Mouse (Mus musculus) CH12.LX (cell line): ENCODE measurements around the gene Fez2. TPM values are rescaled to one million over a fixed set of nuclear protein-coding genes. Genes with fewer than 3 reads are reported as not detected.

ENCODE experiments used
- DNase-seq: peaks from one replicate; pipeline ENCODE4 v3.0.0-alpha.2; 2013; ENCODE audit errors: extremely low read depth
- H3K27ac ChIP-seq: 2 replicates; pipeline ENCODE4 v1.5.1; 2012; ENCODE audit warnings: low read depth, mild to moderate bottlenecking, control low read depth, moderate library complexity; ENCODE audit not compliant: insufficient read depth
- H3K27me3 ChIP-seq: replicated peaks from 2 replicates; pipeline ENCODE3; 2012; ENCODE audit warnings: inconsistent platforms
- H3K36me3 ChIP-seq, 2 experiments: replicated peaks in 1 of 2; 2 replicates each; pipeline versions ENCODE3 to v1.6.1; 2012; ENCODE audit warnings: inconsistent platforms in 1 of 2, low read length in 1 of 2, mild to moderate bottlenecking in 1 of 2, mixed read lengths in 1 of 2, moderate library complexity in 1 of 2; ENCODE audit not compliant: control insufficient read depth in 1 of 2, insufficient read depth in 1 of 2
- H3K4me1 ChIP-seq, 2 experiments: 2 replicates each; pipeline ENCODE4 v1.6.1; 2012; ENCODE audit warnings: inconsistent platforms in 1 of 2, moderate library complexity in 1 of 2; ENCODE audit not compliant: insufficient read depth in 2 of 2, control insufficient read depth in 1 of 2
- H3K4me2 ChIP-seq: 2 replicates; pipeline ENCODE4 v1.6.1; 2012; ENCODE audit warnings: low read depth, mild to moderate bottlenecking, control low read depth; ENCODE audit not compliant: poor library complexity, insufficient read depth, severe bottlenecking
- H3K4me3 ChIP-seq, 3 experiments: fragments of 150-350 bp in 1 of 3; sonication (generic) in 1 of 3; replicated peaks in 1 of 3; 2 replicates each; pipeline versions ENCODE3 to v1.5.1; 2011 to 2012; ENCODE audit warnings: low read depth in 2 of 3, low read length in 2 of 3, mild to moderate bottlenecking in 2 of 3, moderate library complexity in 2 of 3, control low read depth in 1 of 3, improper control_type of control experiment in 1 of 3, inconsistent platforms in 1 of 3, mixed read lengths in 1 of 3; ENCODE audit not compliant: poor library complexity in 1 of 3
- H3K79me2 ChIP-seq: replicated peaks from 2 replicates; pipeline ENCODE4 v1.6.1; 2012; ENCODE audit warnings: mild to moderate bottlenecking, moderate library complexity; ENCODE audit not compliant: control insufficient read depth, poor library complexity, insufficient read depth, severe bottlenecking; ENCODE audit errors: extremely low read depth
- H3K9ac ChIP-seq: 2 replicates; pipeline ENCODE4 v1.6.1; 2012; ENCODE audit warnings: low read depth, mild to moderate bottlenecking, control low read depth, moderate library complexity; ENCODE audit not compliant: insufficient read depth
- H3K9me3 ChIP-seq: replicated peaks from 2 replicates; pipeline ENCODE3; 2012; ENCODE audit warnings: low read length, inconsistent platforms, mixed read lengths
- BHLHE40 ChIP-seq: IDR thresholded peaks from 2 replicates; pipeline ENCODE4 v1.6.1; 2011; ENCODE audit warnings: mild to moderate bottlenecking, low read depth, low read length, improper control_type of control experiment
- CHD2 ChIP-seq: IDR thresholded peaks from 2 replicates; pipeline ENCODE4 v1.6.1; 2011; ENCODE audit warnings: low read length, improper control_type of control experiment
- CTCF ChIP-seq, 2 experiments: IDR thresholded peaks in 1 of 2; conservative IDR thresholded peaks in 1 of 2; 2 replicates each; pipeline ENCODE4 v1.5.1; 2011 to 2012; ENCODE audit warnings: low read depth in 2 of 2, low read length in 2 of 2, improper control_type of control experiment in 1 of 2, inconsistent platforms in 1 of 2, mild to moderate bottlenecking in 1 of 2, moderate library complexity in 1 of 2
- EP300 ChIP-seq: IDR thresholded peaks from 2 replicates; pipeline ENCODE4 v1.6.1; 2011; ENCODE audit warnings: low read length, improper control_type of control experiment
- IRF4 ChIP-seq: IDR thresholded peaks from 2 replicates; pipeline ENCODE4 v1.6.1; 2014; ENCODE audit warnings: low read depth, mild to moderate bottlenecking, inconsistent platforms, low read length, improper control_type of control experiment
- JUND ChIP-seq: conservative IDR thresholded peaks from 2 replicates; pipeline ENCODE4 v1.6.1; 2011; ENCODE audit warnings: low read depth, low read length, improper control_type of control experiment
- MAX ChIP-seq: IDR thresholded peaks from 2 replicates; pipeline ENCODE4 v1.6.1; 2011; ENCODE audit warnings: low read length, improper control_type of control experiment
- MYC ChIP-seq: IDR thresholded peaks from 2 replicates; pipeline ENCODE4 v1.6.1; 2011; ENCODE audit warnings: low read depth, mild to moderate bottlenecking, improper control_type of control experiment, low read length
- NRF1 ChIP-seq: IDR thresholded peaks from 2 replicates; pipeline ENCODE4 v1.6.1; 2014; ENCODE audit warnings: low read depth, mild to moderate bottlenecking, inconsistent platforms, low read length, improper control_type of control experiment, moderate library complexity
- RAD21 ChIP-seq: IDR thresholded peaks from 2 replicates; pipeline ENCODE4 v1.6.1; 2011; ENCODE audit warnings: low read depth, mild to moderate bottlenecking, low read length, improper control_type of control experiment, moderate library complexity
- RCOR1 ChIP-seq: conservative IDR thresholded peaks from 2 replicates; pipeline ENCODE4 v1.6.1; 2012; ENCODE audit warnings: low read depth, mild to moderate bottlenecking, inconsistent platforms, low read length, improper control_type of control experiment
- UBTF ChIP-seq: IDR thresholded peaks from 2 replicates; pipeline ENCODE4 v1.6.1; 2012; ENCODE audit warnings: low read depth, mild to moderate bottlenecking, inconsistent platforms, low read length, improper control_type of control experiment, moderate library complexity
- USF1 ChIP-seq: IDR thresholded peaks from 2 replicates; pipeline ENCODE4 v1.6.1; 2014; ENCODE audit warnings: low read depth, mild to moderate bottlenecking, inconsistent platforms, low read length, improper control_type of control experiment
- USF2 ChIP-seq: conservative IDR thresholded peaks from 2 replicates; pipeline ENCODE4 v1.6.1; 2011; ENCODE audit warnings: low read depth, low read length, improper control_type of control experiment
- ZNF384 ChIP-seq: IDR thresholded peaks from 2 replicates; pipeline ENCODE4 v1.6.1; 2012; ENCODE audit warnings: low read depth, low read length, improper control_type of control experiment, inconsistent platforms
- dilution Hi-C: fragments of 300-500 bp; cut with MboI; formaldehyde crosslinking; loops from 2 replicates; pipeline ENCODE4 v1.14.3; 2020; ENCODE audit warnings: low sequenced_read_pairs; ENCODE audit not compliant: extremely low pct_unique_long_range_greater_than_20kb, extremely low pct_ligation_motif_present
- in situ Hi-C: fragments of 300-500 bp; cut with MboI; formaldehyde crosslinking; loops from 3 replicates; pipeline ENCODE4 v1.14.3; 2019; ENCODE audit warnings: low sequenced_read_pairs, low pct_ligation_motif_present, low pct_unique_long_range_greater_than_20kb, mixed read lengths
- polyA plus RNA-seq: library from polyadenylated mRNA; unstranded; fragments of >175 nt; gene quantifications from 2 replicates; pipeline ENCODE4 v1.2.1, GENCODE M21; 2012; ENCODE audit warnings: low read depth; ENCODE audit not compliant: insufficient read length
- total RNA-seq, 2 experiments: library from RNA; depleted of rRNA; stranded (reverse); fragments of 300-350 nt in 1 of 2; fragments of >200 nt in 1 of 2; gene quantifications; 2 replicates each; pipeline ENCODE4 v1.2.3; 2012 to 2014

The Fez2 gene
- total and polyA plus RNA-seq, 3 experiments: 13.5 to 18.7 (median 14.2) TPM

DNA sequence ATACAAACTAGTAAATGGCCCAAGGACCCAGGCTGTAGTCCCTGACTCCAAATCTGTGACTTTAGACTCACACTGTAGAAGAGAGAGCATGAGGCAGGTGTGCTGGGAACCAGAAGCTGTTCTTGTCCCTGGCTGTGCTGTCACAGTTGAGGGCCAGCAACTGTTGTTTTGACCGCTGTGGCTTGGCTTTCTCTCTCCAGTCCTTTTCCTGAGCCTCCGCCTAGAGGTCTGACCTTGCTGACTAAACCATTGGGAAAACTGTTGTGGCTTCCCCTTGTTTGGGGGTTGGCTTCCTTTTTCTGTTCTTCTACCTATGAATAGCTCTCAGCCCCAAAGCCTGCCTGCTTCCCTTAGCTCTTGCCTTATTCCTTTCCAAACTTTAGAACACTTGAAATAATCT, 91.6 kb downstream of the Fez2 start:
- TF ChIP-seq IRF4 (no peak), RCOR1 (no peak), USF1 (no peak), MAX (no peak), MYC (no peak), NRF1 (no peak), UBTF (no peak), ZNF384 (no peak), USF2 (no peak), CHD2 (no peak), BHLHE40 (no peak), CTCF (conservative IDR thresholded peaks at IDR 0.05 in 1 of 2, IDR thresholded peaks at IDR 0.05 in 1 of 2; ENCODE audit: low read depth in 2 of 2, low read length in 2 of 2) (no peak), JUND (no peak)
- Histone ChIP-seq H3K9me3 (no peaks in the 10 kb centered on the region), H3K36me3 (peaks cover 31 to 72% of the 10 kb centered on the region in 2 experiments), H3K4me1 (peaks cover 2 to 24% of the 10 kb centered on the region in 2 experiments; a peak in 2 of 4 replicates), H3K79me2 (peaks cover 3% of the 10 kb centered on the region; the same call in 1 of the 2 replicates), H3K27me3 (no peaks in the 10 kb centered on the region), H3K9ac (no peak overlapping the region), H3K27ac (no peak overlapping the region), H3K4me3 (no peak overlapping the region), H3K4me2 (no peak overlapping the region)
- in situ Hi-C loops (no loop called here), dilution Hi-C loops (no loop called here)
- no peak for DNase-seq

DNA sequence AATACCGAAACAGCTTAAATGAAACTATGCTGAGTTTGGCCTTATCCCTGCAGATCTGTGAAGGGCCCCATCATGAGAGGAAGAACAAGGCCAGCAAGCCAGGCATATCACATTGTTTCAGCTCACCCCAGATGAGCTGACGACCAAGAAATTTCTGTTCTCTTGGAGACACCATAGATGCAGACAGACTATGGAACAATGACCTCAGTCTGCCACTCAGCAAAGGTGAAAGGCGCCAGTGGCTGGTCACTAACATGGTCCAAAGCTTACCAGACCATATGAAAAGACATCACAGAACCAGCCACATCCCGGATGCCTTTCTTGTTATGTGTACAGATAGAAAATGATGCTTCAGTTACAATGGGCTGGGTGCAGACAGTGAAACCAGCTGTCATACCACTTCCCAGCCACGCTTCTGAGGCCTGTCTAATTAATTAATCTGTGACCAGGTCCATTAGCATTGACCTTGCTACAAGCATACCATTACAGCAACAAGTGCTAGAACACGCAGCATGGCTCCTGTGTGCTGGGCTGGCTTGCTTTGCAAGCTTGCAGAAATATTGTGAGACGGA, 92.1 kb downstream of the Fez2 start:
- Histone ChIP-seq H3K27me3 (no peaks in the 10 kb centered on the region), H3K4me1 (peaks cover 2 to 24% of the 10 kb centered on the region in 2 experiments; a peak in 2 of 4 replicates), H3K4me3 (no peak overlapping the region), H3K4me2 (no peak overlapping the region), H3K9me3 (no peaks in the 10 kb centered on the region), H3K27ac (no peak overlapping the region), H3K36me3 (peaks cover 28 to 74% of the 10 kb centered on the region in 2 experiments), H3K79me2 (peaks cover 3% of the 10 kb centered on the region; the same call in 1 of the 2 replicates), H3K9ac (no peak overlapping the region)
- dilution Hi-C loops (no loop called here), in situ Hi-C loops (no loop called here)
- TF ChIP-seq CHD2 (no peak), IRF4 (no peak), EP300 (no peak), RAD21 (no peak), USF2 (no peak), USF1 (no peak)
- DNase-seq: no peak
